Mouse (Mus musculus) ES-E14 (cell line): ENCODE measurements around the gene Herpud1. TPM values are rescaled to one million over a fixed set of nuclear protein-coding genes. Genes with fewer than 3 reads are reported as not detected.

Source experiments
- DNase-seq: peaks from one replicate; pipeline ENCODE4 v3.0.0-alpha.2; 2013; ENCODE audit warnings: low read depth, low spot score
- H3K27ac ChIP-seq: 2 replicates; pipeline ENCODE4 v1.5.1; 2012; ENCODE audit warnings: low read depth, mild to moderate bottlenecking, low read length, moderate library complexity, mixed read lengths; ENCODE audit not compliant: poor library complexity, insufficient read depth, severe bottlenecking
- H3K36me3 ChIP-seq: 2 replicates; pipeline ENCODE4 v1.6.1; 2012; ENCODE audit warnings: mild to moderate bottlenecking, low read length, moderate library complexity, mixed read lengths; ENCODE audit not compliant: control insufficient read depth, poor library complexity, insufficient read depth, severe bottlenecking
- H3K4me1 ChIP-seq, 2 experiments: fragments of 150-350 bp in 1 of 2; sonication (generic) in 1 of 2; 2 replicates each; pipeline ENCODE4 v1.6.1; 2012; ENCODE audit warnings: low read length in 2 of 2, mild to moderate bottlenecking in 1 of 2, mixed read lengths in 1 of 2; ENCODE audit not compliant: control insufficient read depth in 2 of 2, insufficient read depth in 2 of 2, poor library complexity in 1 of 2
- H3K4me3 ChIP-seq, 2 experiments: fragments of 150-350 bp in 1 of 2; sonication (generic) in 1 of 2; 2 replicates each; pipeline ENCODE4 v1.5.1; 2012; ENCODE audit warnings: low read length in 2 of 2, low read depth in 1 of 2, mild to moderate bottlenecking in 1 of 2, mixed read lengths in 1 of 2; ENCODE audit not compliant: insufficient read depth in 1 of 2, poor library complexity in 1 of 2, severe bottlenecking in 1 of 2
- H3K9ac ChIP-seq: 2 replicates; pipeline ENCODE4 v1.6.1; 2012; ENCODE audit warnings: low read depth, mild to moderate bottlenecking, low read length, mixed read lengths; ENCODE audit not compliant: poor library complexity, insufficient read depth, severe bottlenecking
- H3K9me3 ChIP-seq: fragments of 150-350 bp; sonication (generic); 2 replicates; pipeline ENCODE4 v1.6.1; 2012; ENCODE audit warnings: low read depth, mild to moderate bottlenecking, low read length; ENCODE audit not compliant: control insufficient read depth, insufficient read depth
- CHD2 ChIP-seq: IDR thresholded peaks from 2 replicates; pipeline ENCODE4 v1.6.1; 2014; ENCODE audit warnings: mild to moderate bottlenecking, low read depth, low read length, inconsistent platforms
- HCFC1 ChIP-seq: IDR thresholded peaks from 2 replicates; pipeline ENCODE4 v1.6.1; 2012; ENCODE audit warnings: low read length, inconsistent platforms, borderline replicate concordance; ENCODE audit not compliant: insufficient read depth
- MAFK ChIP-seq: IDR thresholded peaks from 2 replicates; pipeline ENCODE4 v1.6.1; 2014; ENCODE audit warnings: mild to moderate bottlenecking, low read depth, low read length, inconsistent platforms; ENCODE audit not compliant: insufficient read depth
- ZC3H11A ChIP-seq: IDR thresholded peaks from 2 replicates; pipeline ENCODE4 v1.6.1; 2012; ENCODE audit warnings: low read depth, mild to moderate bottlenecking, inconsistent platforms, low read length, borderline replicate concordance
- ZNF384 ChIP-seq: IDR thresholded peaks from 2 replicates; pipeline ENCODE4 v1.6.1; 2012; ENCODE audit warnings: low read depth, low read length, inconsistent platforms
- in situ Hi-C, 2 experiments: fragments of 600-800 bp; cut with MboI; formaldehyde crosslinking; loops; one replicate each; pipeline ENCODE4 v1.15.1; 2025; ENCODE audit warnings: low sequenced_read_pairs in 2 of 2, inconsistent platforms in 1 of 2; ENCODE audit not compliant: unreplicated experiment in 2 of 2
- total RNA-seq: library from RNA; depleted of rRNA; stranded (reverse); fragments of 300-350 nt; gene quantifications from 2 replicates; pipeline ENCODE4 v1.2.3, GENCODE M21; 2012

Gene Herpud1
- total RNA-seq, 1 experiment: 50.4 TPM

DNA sequence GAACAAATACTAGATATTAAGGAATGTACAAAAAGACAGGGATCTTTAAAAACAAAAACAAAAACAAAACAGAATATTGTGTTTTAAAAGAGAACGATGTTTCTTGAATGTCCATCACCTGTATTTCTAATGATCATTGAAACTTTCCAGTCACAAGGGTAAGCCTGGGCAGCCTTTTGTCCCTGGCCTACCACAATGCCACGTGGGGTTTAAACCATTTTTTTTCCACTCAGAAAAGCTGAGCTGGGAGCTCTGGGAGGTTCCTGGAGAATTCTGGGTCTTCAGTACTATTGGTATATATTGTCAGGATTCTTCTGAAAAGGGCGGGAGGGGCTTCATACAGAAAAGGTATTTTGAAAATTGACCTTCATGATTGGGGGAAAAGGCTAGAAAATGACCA lies 48.7 kb downstream of the Herpud1 start:
- Histone ChIP-seq H3K27ac (no peak overlapping the region), H3K9ac (no peak overlapping the region), H3K9me3 (no peaks in the 10 kb centered on the region), H3K4me3 (no peak overlapping the region), H3K36me3 (no peaks in the 10 kb centered on the region), H3K4me1 (no peaks in the 10 kb centered on the region)
- in situ Hi-C loops: no loop called here
- DNase-seq: no peak
- TF ChIP-seq MAFK: no peak
- no peak for TF ChIP-seq ZC3H11A
- no peak for TF ChIP-seq ZNF384
- no peak for TF ChIP-seq HCFC1
- no peak for TF ChIP-seq CHD2

DNA sequence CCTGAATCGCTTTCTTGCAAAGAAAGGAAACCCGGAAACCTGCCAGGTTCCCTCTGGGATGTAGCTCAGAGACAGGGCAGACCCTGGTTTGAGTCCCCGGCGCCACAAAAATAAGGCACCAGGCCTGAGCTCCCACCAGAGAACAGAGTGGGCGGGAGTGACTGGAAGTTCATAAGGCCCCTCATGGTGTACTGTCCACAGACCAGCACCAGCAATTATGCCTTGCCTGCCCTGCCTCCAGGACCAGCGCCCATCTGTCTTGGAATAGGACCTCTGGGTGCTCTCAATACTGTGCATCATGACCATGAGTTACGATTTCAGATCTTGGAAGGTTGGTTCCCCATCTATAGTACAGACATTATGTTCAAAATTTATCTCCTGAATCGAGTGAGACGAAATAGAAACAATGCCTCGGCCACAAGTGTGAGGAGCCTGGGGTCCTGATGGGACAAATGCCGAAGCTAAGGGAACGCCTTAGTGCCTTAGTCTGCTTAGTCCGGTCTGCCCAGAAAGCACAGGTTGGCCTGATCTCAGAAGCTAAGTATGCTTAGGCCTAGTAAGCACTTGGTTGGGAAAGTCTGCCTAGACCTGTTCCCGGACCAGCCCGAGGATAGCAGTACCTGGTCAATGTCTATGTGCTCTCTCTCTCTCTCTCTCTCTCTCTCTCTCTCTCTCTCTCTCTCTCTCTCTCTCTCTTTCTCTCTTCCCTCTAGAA lies 49.3 kb downstream of the Herpud1 start:
- Histone ChIP-seq H3K4me1 (no peaks in the 10 kb centered on the region), H3K9me3 (no peaks in the 10 kb centered on the region), H3K9ac (no peak overlapping the region), H3K36me3 (no peaks in the 10 kb centered on the region), H3K4me3 (no peak overlapping the region), H3K27ac (no peak overlapping the region)
- TF ChIP-seq MAFK (no peak), ZNF384 (no peak), ZC3H11A (no peak), CHD2 (no peak), HCFC1 (no peak)
- in situ Hi-C loops: no loop called here
- DNase-seq: no peak

DNA sequence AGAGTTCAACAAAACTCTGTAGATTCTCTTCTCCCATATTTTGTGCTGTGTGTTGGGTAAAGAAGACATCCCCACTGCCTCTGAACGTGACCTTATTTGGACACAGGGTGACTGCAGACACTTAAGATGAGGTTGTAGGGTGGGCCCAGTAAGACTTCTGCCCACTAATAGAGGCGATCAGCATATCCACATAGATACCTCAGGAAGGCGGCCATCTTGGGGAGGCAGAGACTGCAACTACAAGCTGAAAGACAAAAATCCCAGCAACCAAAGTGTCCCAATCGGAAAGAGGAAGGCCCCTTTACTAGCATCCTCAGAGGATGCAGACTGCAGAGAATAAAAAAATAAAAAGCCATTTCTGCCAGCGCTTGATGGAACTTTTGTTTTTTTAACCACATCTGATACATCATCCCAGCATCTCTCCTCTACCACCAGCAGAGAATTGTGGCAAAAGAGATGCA lies 49.9 kb downstream of the Herpud1 start:
- DNase-seq: no peak
- no peaks in the 10 kb centered on the region for H3K9me3 ChIP-seq
- no peak overlapping the region for H3K27ac ChIP-seq
- no peak overlapping the region for H3K9ac ChIP-seq
- TF ChIP-seq CHD2: no peak
- no peak for TF ChIP-seq ZNF384
- TF ChIP-seq MAFK: no peak
- TF ChIP-seq ZC3H11A: no peak
- no peak for TF ChIP-seq HCFC1
- no peaks in the 10 kb centered on the region for H3K4me1 ChIP-seq
- H3K4me3 ChIP-seq: no peak overlapping the region
- in situ Hi-C loops: no loop called here
- no peaks in the 10 kb centered on the region for H3K36me3 ChIP-seq

DNA sequence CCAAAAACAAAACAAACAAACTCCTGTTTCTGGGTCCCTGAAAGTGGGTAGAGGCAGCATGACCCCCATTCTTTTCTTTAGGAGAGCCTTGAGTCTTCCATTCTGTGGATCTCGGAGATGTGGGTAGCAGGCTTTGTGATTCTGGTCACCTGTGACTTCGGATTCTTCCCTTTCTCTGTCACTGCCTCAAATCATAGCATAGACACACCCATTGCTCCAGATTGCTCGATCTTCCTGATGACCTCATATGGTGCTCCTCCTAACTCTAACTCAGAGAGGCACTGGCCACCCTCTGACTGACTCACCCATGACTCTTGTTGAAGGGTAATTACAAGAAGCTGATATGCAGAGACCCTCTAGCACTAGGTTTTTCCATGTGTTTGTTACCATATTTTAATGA lies 50.7 kb downstream of the Herpud1 start:
- TF ChIP-seq MAFK (no peak), ZC3H11A (no peak), ZNF384 (no peak), HCFC1 (no peak), CHD2 (no peak)
- Histone ChIP-seq H3K36me3 (no peaks in the 10 kb centered on the region), H3K27ac (no peak overlapping the region), H3K4me3 (no peak overlapping the region), H3K9ac (no peak overlapping the region), H3K9me3 (no peaks in the 10 kb centered on the region), H3K4me1 (no peaks in the 10 kb centered on the region)
- in situ Hi-C loops: no loop called here
- no peak for DNase-seq

DNA sequence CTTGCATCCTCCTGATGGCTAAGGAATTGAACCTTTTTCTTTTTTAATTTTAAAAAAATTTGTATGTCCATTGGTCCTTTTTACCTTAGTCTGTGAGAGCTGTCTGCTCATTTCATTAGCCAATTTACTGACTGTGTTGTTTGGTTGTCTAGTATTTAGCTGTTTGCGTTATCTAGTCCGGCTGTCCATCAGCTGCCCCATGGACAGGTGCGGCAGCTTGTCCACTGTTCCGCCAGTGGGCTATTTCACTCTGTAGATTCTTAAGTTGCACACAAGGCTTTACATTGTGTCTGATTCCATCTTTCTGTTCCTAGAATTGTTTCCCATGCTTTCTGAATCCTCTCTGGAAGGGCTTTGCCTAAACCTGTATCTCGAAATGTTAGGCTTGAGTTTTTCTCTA lies 52.4 kb downstream of the Herpud1 start:
- Histone ChIP-seq H3K4me1 (no peaks in the 10 kb centered on the region), H3K4me3 (no peak overlapping the region), H3K9ac (no peak overlapping the region), H3K27ac (no peak overlapping the region), H3K9me3 (no peaks in the 10 kb centered on the region), H3K36me3 (no peaks in the 10 kb centered on the region)
- in situ Hi-C loops: no loop called here
- no peak for DNase-seq
- TF ChIP-seq ZNF384: no peak
- no peak for TF ChIP-seq HCFC1
- no peak for TF ChIP-seq ZC3H11A
- TF ChIP-seq CHD2: no peak
- no peak for TF ChIP-seq MAFK
